Mouse (Mus musculus): Measurements from ENCODE around the gene Oprl1.

Gene Oprl1

DNA sequence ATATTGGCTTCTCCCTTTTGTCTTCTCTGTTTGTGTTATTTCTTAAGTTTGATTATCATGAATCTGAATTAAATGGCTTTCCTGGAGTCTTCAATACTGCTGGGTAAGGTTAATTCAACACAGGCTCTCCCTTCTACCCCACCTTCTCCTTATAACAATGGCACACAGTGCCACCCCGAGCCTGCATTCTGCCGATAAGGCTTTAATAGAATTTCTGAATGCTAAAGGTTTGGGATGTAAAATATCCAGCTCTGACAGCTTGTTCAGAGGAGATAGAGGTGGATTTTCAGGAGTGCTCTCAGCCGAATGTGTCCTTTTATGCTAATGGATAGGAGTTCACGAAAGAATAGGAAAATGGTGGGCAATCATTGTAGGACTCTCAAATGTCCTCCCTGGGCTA, 50.4 kb downstream of the Oprl1 start:
- no peak for DNase-seq (ENCODE audit: low spot score in 2 of 2)

DNA sequence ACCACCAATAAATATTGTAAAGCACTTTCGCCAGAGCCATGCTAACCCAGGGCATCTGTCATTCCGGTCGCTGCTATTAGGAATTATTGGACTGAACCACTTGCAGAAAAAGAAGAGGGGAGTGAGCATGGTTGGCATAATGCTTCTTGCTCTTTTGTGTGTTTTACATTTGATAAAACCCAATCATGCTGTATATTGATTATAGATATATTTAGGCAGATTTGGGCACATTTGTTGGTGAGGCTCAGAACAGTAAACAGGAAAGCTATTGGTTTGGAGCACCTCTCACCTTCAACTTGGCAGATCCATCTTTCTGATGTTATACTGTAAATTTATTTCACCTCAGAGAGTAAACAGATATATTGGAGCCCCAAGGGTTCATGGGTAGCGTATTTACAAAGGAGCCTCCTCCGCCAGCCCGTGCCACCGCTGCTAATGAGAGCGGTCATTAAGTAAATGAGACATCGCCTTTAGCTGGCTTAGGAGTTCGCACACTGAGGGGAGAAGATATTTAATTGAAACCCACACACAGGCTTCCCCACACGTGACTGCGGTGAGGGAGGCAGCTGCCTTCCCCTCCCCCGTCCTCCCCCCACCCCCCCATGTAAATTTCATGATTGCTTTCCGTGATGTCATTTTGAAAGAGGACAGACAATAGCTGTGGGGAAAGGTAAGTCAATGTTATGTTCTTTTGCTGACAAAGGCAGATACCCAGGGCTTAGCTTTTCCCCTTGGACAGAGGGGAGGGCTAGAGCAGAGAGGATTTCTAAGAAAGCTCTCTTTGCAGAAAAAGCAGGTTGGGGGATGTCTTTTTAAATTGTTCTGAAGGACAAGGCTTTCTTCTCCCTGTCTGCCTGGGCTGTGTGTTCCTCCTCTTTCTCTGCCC, 52.1 kb downstream of the Oprl1 start:
- DNase-seq (ENCODE audit: low spot score in 2 of 2): no peak

DNA sequence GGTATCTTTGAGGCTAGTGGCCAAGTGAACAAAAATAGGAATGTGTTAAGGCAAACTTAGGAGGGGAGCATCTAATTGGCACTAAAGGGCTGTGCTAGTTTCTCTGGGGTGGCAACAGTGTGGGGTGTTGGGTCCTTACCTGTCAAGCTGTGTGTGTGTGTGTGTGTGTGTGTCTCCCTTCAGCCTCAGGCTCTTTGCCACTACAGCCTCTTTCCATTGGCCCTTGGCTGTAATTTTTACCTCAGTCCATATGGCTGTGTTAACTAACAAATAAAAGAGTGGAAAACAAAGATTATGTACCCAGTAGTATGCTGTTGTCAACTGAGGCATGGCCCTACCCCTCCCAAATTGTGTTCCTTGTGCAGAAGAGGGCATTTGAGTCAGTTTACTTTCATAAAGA, 53.6 kb downstream of the Oprl1 start:
- no peak for DNase-seq (ENCODE audit: low spot score in 2 of 2)

DNA sequence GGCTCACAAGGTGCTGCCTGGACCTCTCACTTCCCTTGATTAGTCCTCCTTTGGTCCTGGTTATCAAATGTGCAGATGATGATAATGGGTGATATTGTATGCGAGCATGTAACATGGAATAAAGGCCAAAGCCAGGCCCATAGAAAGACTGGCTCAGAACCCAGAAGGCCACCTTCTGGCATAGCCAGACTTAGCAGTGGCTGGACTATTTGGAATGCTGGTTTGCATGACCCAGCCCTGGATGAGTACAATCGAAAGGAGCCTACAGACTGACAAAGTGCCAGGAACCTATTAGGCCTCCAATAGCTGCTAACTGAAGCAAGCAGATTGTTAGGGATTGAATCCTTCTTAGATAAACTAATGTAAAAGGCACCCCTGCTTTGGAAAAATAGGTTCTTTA, 54.6 kb downstream of the Oprl1 start:
- no peak for DNase-seq (ENCODE audit: low spot score in 2 of 2)
